Mouse (Mus musculus): ENCODE results near the gene Zcchc2. TPM values are rescaled to one million over a fixed set of nuclear protein-coding genes. Genes with fewer than 3 reads are reported as not detected.
A peak's percentile ranks its signal among the peaks of the same experiment; 100 is the strongest.

The Zcchc2 gene
- total and polyA plus RNA-seq, 3 experiments: 10.3 to 25.0 (median 19.1) TPM

DNA sequence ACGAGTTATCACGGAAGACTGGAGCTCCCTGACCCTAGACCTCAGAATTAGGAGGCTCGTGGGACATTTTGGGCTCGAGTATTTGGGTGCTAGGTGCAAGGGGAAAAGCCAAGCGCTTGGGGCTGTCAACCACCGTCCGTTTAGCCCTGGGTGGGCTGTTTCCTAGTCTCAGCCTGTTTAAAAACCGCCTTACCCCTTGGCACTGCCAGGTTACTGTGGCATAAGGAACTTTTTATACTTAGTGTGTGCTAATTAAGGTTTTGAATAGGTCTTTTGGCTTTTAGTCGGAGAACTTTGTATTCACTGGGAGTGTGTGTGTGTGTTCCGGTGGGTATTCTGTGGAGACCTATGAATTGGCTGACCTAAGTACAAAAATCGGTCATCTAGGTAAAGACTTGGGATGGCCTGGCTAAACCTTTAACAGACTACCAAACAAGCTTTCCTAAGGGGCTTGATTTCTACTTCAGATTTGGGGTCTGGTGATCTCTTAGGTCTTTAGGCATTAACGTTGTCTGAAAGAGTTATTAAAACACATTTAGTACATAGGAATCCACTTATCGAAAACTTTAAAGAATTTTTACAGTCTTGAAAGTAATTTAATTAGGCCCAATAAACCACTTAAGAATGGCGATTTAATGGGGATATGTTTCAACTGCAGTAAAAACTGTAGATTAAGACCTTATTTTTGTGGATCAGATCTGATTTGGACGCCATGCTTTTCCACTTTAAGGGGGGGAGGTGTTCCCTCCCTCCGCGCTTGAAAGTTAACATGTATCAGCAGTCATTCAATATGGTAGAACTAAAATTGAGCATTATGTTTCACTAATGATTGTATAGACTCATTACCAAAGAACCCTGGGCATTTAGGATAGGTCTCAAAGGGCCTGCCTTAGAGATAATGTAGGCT lies 2.0 kb downstream of the Zcchc2 start:
- peak; percentile 71 for DNase-seq (ENCODE audit: low read depth, low spot score)
- Histone ChIP-seq H3K27me3 (ENCODE audit: control insufficient read depth in 1 of 2, insufficient read depth in 2 of 2, low read length in 2 of 2) (no peaks in the 10 kb centered on the region), H3K27ac (ENCODE audit: control insufficient read depth, low read depth, low read length) (peak overlapping the region; percentile 48), H3K4me1 (ENCODE audit: control insufficient read depth in 1 of 2, insufficient read depth in 2 of 2, low read length in 2 of 2) (peaks cover 10 to 24% of the 10 kb centered on the region in 2 experiments), H3K4me3 (ENCODE audit: control insufficient read depth in 1 of 2, insufficient read depth in 1 of 2, low read depth in 2 of 2, low read length in 2 of 2) (peak overlapping the region; percentile 77 to 94), H3K36me3 (ENCODE audit: control insufficient read depth in 1 of 2, insufficient read depth in 2 of 2, low read length in 2 of 2) (peaks cover 0 to 32% of the 10 kb centered on the region in 2 experiments; a peak in 3 of 4 replicates), H3K79me2 (ENCODE audit: control insufficient read depth, insufficient read depth, low read length, poor library complexity) (peaks cover 46% of the 10 kb centered on the region), H3K9ac (ENCODE audit: control insufficient read depth, low read depth, low read length, poor library complexity, severe bottlenecking) (peak overlapping the region; percentile 75), H3K9me3 (replicated peaks; ENCODE audit: insufficient read depth, low read length) (no peaks in the 10 kb centered on the region)
- TF ChIP-seq CTCF (IDR thresholded peaks at IDR 0.05 in 2 of 3, conservative IDR thresholded peaks at IDR 0.05 in 1 of 3; ENCODE audit: control insufficient read depth in 1 of 3, insufficient read depth in 1 of 3, low read depth in 2 of 3, low read length in 3 of 3, poor library complexity in 1 of 3, severe bottlenecking in 1 of 3): no peak
- 0 out of 2 replicates have a peak, but pooled peaks have one; percentile 28 for TF ChIP-seq ZMIZ1 (IDR thresholded peaks at IDR 0.05; ENCODE audit: low read depth, low read length)
- peak; percentile 51; the same call in 1 of the 2 replicates for TF ChIP-seq SIN3A (IDR thresholded peaks at IDR 0.05; ENCODE audit: low read length)
- TF ChIP-seq NELFE (IDR thresholded peaks at IDR 0.05; ENCODE audit: low read depth, low read length): peak; percentile 38; the same call in 1 of the 2 replicates
- TF ChIP-seq UBTF (IDR thresholded peaks at IDR 0.05; ENCODE audit: borderline replicate concordance, insufficient read depth, low read depth, low read length): no peak
- no peak for TF ChIP-seq SMC3 (IDR thresholded peaks at IDR 0.05; ENCODE audit: low read depth, low read length)
- no peak for TF ChIP-seq HCFC1 (IDR thresholded peaks at IDR 0.05; ENCODE audit: low read depth, low read length)
- TF ChIP-seq MXI1 (IDR thresholded peaks at IDR 0.05; ENCODE audit: low read depth, low read length): peak; percentile 24; the same call in 1 of the 2 replicates
- no peak for TF ChIP-seq KAT2A (conservative IDR thresholded peaks at IDR 0.05; ENCODE audit: low read depth, low read length)
- TF ChIP-seq MYC (IDR thresholded peaks at IDR 0.05; ENCODE audit: low read depth, low read length): peak; percentile 73; the same call in 1 of the 2 replicates
- peak; percentile 71; the same call in 1 of the 2 replicates for TF ChIP-seq CHD1 (IDR thresholded peaks at IDR 0.05; ENCODE audit: low read depth, low read length)
- TF ChIP-seq POLR2AphosphoS5 (IDR thresholded peaks at IDR 0.05; ENCODE audit: borderline replicate concordance, low read depth, low read length): no peak
- peak; percentile 30; the same call in 1 of the 2 replicates for TF ChIP-seq MAZ (IDR thresholded peaks at IDR 0.05; ENCODE audit: low read depth, low read length)
- TF ChIP-seq POLR2AphosphoS2 (IDR thresholded peaks at IDR 0.05; ENCODE audit: low read length): no peak
- TF ChIP-seq ZC3H11A (IDR thresholded peaks at IDR 0.05; ENCODE audit: low read depth, low read length): no peak
- no peak for TF ChIP-seq TAL1 (IDR thresholded peaks at IDR 0.05; ENCODE audit: low read length)
- no peak for TF ChIP-seq MEF2A (IDR thresholded peaks at IDR 0.05; ENCODE audit: extremely low read depth, insufficient replicate concordance, low read depth, low read length, poor library complexity, severe bottlenecking)
- peak; percentile 39 for TF ChIP-seq GATA1 (IDR thresholded peaks at IDR 0.05; ENCODE audit: low read depth, low read length)
- TF ChIP-seq ZKSCAN1 (IDR thresholded peaks at IDR 0.05; ENCODE audit: low read depth, low read length): no peak
- no peak for TF ChIP-seq E2F4 (IDR thresholded peaks at IDR 0.05; ENCODE audit: borderline replicate concordance, low read depth, low read length)
- no peak for TF ChIP-seq BHLHE40 (IDR thresholded peaks at IDR 0.05; ENCODE audit: borderline replicate concordance, low read depth, low read length)
- no peak for TF ChIP-seq ELF1 (IDR thresholded peaks at IDR 0.05; ENCODE audit: low read depth, low read length)
- 0 out of 2 replicates have a peak, but pooled peaks have one; percentile 24 for TF ChIP-seq ETS1 (IDR thresholded peaks at IDR 0.05; ENCODE audit: low read depth, low read length)
- TF ChIP-seq TBP (IDR thresholded peaks at IDR 0.05; ENCODE audit: low read depth, low read length): no peak

Data from MEL (cell line).